Mouse (Mus musculus): ENCODE results near the gene Olfr1015. TPM values are rescaled to one million over a fixed set of nuclear protein-coding genes. Genes with fewer than 3 reads are reported as not detected.

The Olfr1015 gene
- not detected for total RNA-seq (2021)

DNA sequence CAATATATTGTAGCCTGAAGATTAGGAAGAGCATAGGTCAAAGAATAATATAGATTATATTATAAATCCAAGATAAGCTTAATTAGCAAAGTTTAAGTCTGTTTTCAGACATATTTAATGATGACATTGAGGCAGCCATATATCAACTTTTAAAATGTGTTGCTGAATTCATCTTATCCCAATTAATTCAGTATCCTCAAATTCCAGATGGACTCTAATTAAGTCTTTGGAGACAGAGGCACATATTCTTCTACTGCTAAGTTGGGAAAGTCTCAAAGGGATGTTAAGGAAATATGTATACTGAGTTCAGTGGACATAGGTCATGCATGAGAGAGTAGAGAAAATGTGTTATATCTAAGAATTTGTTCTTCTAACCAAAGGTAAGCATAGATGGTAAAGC lies at the start of gene Olfr1015:
Gene Olfr1015 (plus strand): TSS at position 301 of the 400 bp plus-strand sequence.
- DNase-seq (ENCODE audit: low spot score in 2 of 2): no peak
- intact Hi-C loops (cut with DNase I): no loop called here

DNA sequence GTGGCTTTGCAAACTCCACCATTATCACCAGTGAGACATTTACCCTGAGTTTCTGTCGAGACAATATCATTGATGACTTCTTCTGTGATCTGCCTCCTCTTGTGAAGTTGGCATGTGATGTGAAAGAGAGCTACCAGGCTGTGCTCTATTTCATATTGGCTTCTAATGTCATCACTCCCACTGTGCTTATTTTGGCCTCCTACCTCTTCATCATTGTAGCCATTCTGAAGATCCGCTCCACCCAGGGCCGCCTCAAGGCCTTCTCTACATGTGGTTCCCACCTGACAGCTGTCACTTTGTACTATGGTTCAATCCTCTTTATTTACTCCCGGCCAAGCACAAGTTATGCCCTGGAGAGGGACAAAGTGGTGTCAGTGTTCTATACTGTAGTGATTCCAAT lies 28.0 kb upstream of the Olfr1015 start:
- no peak for DNase-seq (ENCODE audit: low spot score in 2 of 2)
- intact Hi-C loops (cut with DNase I): no loop called here

DNA sequence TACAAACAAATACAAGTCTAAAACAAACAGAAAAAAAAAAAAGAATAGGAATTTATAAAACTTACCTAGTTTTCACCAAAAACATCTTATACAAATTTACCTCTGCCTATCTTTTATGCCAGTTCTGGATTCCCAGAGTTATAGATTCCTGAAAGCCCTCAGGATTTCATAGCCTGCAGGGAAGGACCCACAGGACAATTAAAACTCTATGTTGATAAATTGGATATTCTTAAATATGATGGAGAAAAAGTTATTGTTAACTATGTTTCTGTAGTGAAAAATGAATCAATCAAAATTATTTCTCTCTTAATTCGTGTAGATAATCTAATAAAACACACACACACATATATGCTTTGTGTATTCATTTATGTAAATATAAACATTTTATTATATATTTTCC lies 19.2 kb upstream of the Olfr1015 start, which contains the start of gene Olfr1012:
Gene Olfr1012 (minus strand): TSS at position 101 of the 400 bp plus-strand sequence.
- DNase-seq (ENCODE audit: low spot score in 2 of 2): no peak
- intact Hi-C loops (cut with DNase I): no loop called here

DNA sequence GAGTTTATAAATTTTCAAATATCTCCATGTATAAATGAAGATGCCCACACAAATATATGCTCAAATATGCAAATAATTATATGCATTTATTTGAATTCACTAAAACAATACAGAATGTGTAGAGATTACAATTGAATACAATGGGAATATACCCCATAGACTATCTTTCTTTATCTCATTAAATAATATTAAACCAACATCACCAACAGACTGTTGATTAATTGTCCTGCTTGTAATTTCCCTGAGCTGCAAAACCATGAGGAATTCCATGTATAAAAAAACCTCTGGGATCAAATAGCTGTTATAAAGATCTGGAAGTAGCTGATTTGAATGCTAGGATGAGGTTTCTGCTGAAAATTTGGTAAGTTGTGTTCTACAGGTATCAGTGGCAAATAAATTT lies 15.0 kb upstream of the Olfr1015 start, which contains the start of gene Olfr1013:
Gene Olfr1013 (plus strand): TSS at position 301 of the 400 bp plus-strand sequence.
- DNase-seq (ENCODE audit: low spot score in 2 of 2): no peak
- intact Hi-C loops (cut with DNase I): no loop called here

DNA sequence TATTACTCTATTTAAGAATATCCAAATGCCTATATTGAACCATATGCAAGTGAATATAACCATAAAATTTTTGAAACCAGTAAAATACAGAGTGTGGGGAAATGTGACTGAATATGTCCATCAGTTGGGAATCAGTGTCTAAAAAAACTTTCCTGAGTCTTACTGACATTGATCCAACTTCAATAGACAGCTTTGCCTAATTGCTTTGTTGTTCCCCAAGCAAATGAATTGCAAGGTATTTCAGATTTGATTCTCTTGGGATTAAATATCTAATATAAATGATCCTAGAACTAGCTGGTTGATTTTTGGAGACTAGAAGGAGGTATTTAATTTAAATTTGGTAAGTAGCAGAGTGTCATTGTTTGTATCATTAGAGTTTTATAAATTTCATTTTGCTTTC lies 9.4 kb upstream of the Olfr1015 start, which contains the start of gene Olfr1014:
Gene Olfr1014 (plus strand): TSS at position 301 of the 400 bp plus-strand sequence.
- no peak for DNase-seq (ENCODE audit: low spot score in 2 of 2)
- intact Hi-C loops (cut with DNase I): no loop called here

DNA sequence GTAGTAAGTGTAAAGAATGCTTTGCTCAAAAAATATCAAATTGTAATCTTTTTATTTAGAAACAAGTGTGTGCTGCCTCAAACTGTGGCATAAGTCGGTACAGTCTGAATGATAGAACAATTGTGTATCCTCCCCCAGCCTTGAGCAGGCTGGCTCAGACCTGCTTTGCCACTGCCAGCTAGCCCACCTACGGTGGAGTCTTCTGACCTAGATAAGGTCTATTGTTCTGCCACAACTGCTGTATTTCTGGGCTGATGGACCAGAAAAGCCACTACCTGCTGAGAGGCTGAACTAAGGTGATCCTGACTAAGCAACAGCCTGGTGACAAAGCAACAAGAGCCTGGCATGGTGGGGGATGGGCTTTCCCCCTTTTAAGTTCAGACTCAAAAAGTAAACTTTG lies 10.5 kb downstream of the Olfr1015 start:
- intact Hi-C loops (cut with DNase I): no loop called here
- no peak for DNase-seq (ENCODE audit: low spot score in 2 of 2)

DNA sequence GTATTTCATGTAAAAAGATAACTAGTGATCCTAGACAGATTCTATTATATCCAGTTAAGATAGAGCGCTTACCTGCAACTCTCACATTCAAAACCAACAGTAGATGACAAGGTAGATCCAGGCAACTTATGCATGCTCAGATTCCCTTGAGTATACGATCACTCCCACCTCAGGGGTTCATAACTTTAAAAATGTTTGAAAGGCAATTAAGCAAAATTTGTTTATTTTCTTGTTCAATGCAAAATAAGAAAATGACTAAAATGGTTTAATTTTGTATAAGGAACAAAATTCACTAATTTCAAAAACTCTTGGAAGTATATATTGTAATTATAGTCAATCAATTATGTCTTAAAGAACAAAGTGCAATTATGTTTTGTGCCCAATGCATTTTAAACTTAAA lies 20.6 kb downstream of the Olfr1015 start, which contains the start of gene Olfr1016:
Gene Olfr1016 (minus strand): TSS at position 101 of the 400 bp plus-strand sequence.
- intact Hi-C loops (cut with DNase I): no loop called here
- DNase-seq (ENCODE audit: low spot score in 2 of 2): no peak

DNA sequence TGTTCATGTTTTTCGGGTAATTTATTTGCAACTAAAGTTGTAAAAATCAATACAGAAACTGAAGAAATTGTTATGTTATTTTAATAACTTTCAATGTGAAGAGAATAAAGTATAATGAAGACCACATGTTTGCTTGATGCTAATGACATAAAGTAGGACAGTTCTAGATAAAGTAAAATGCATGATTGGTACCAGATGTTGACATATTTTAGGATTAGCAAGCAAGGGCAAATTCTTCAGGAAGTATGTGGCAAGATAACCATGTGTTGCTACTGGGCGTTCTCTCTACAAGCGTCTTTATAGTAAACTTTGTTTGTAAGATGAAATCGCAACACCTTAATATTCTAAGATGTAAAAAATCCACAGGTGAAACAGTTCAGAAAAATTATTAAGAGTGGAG lies 22.7 kb downstream of the Olfr1015 start:
- intact Hi-C loops (cut with DNase I): no loop called here

DNA sequence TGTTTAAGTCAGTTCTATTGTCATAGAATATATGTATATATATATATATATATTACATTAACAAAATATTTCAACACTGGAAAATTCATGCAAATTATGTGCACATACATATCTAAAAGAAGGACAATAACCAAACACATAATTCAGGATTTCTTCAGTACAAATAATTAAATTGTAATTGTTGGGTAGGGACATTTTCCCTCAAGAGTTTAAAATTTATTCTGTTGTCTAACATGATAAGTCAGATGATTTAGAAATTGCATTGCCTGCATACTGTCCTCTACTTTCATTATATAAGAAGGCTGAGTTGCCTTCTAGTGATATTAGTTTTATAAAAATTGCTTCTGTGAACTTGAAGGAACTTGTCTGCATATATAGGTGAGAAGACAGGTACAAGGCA lies 36.4 kb downstream of the Olfr1015 start, which contains the start of gene Olfr1018:
Gene Olfr1018 (plus strand): TSS at position 301 of the 400 bp plus-strand sequence.
- intact Hi-C loops (cut with DNase I): no loop called here
- no peak for DNase-seq (ENCODE audit: low spot score in 2 of 2)

More for the DNA sequence above, 22.7 kb downstream of the Olfr1015 start:
- no peak for DNase-seq (ENCODE audit: low spot score in 2 of 2)

Other genes starting within 250 kb of the Olfr1015 start
- gene Olfr996, start 202.8 kb upstream of the Olfr1015 start, total RNA-seq (2021): not detected
- not detected for gene Olfr998, start 193.1 kb upstream of the Olfr1015 start, total RNA-seq (2021)
- not detected for gene Olfr1000, start 170.1 kb upstream of the Olfr1015 start, total RNA-seq (2021)
- gene Olfr1002, start 131.3 kb upstream of the Olfr1015 start, total RNA-seq (2021): not detected
- not detected for gene Olfr154, start 117.6 kb upstream of the Olfr1015 start, total RNA-seq (2021)
- gene Olfr1006, start 103.2 kb upstream of the Olfr1015 start, total RNA-seq (2021): not detected
- gene Olfr1008, start 92.6 kb upstream of the Olfr1015 start, total RNA-seq (2021): not detected
- gene Olfr1009, start 66.6 kb upstream of the Olfr1015 start, total RNA-seq (2021): not detected
- not detected for gene Olfr1012, start 19.3 kb upstream of the Olfr1015 start, total RNA-seq (2021)
- not detected for gene Olfr1013, start 14.9 kb upstream of the Olfr1015 start, total RNA-seq (2021)
- not detected for gene Olfr1014, start 9.3 kb upstream of the Olfr1015 start, total RNA-seq (2021)
- not detected for gene Olfr1016, start 20.5 kb downstream of the Olfr1015 start, total RNA-seq (2021)
- gene Olfr1018, start 36.5 kb downstream of the Olfr1015 start, total RNA-seq (2021): not detected
- gene Olfr1019, start 63.5 kb downstream of the Olfr1015 start, total RNA-seq (2021): not detected
- gene Olfr1020, start 65.0 kb downstream of the Olfr1015 start, total RNA-seq (2021): not detected
- not detected for gene Olfr1022, start 86.6 kb downstream of the Olfr1015 start, total RNA-seq (2021)
- not detected for gene Olfr1023, start 103.6 kb downstream of the Olfr1015 start, total RNA-seq (2021)
- not detected for gene Olfr1024, start 123.0 kb downstream of the Olfr1015 start, total RNA-seq (2021)
- gene Olfr1025-ps1, start 133.2 kb downstream of the Olfr1015 start, total RNA-seq (2021): not detected
- gene Olfr1026, start 139.5 kb downstream of the Olfr1015 start, total RNA-seq (2021): not detected
- gene Olfr1028, start 168.4 kb downstream of the Olfr1015 start, total RNA-seq (2021): not detected
- not detected for gene Olfr1029, start 191.9 kb downstream of the Olfr1015 start, total RNA-seq (2021)
- not detected for gene Olfr1030, start 197.3 kb downstream of the Olfr1015 start, total RNA-seq (2021)
- not detected for gene Olfr1031, start 208.3 kb downstream of the Olfr1015 start, total RNA-seq (2021)
- gene Olfr1032, start 223.5 kb downstream of the Olfr1015 start, total RNA-seq (2021): not detected
- gene Olfr1033, start 238.6 kb downstream of the Olfr1015 start, total RNA-seq (2021): not detected